Mouse (Mus musculus) erythroblast, embryonic 14.5 days (primary cell): ENCODE data around the gene Acacb.

Experiments used
- GATA1 ChIP-seq: IDR thresholded peaks from 2 replicates; pipeline ENCODE4 v1.6.1; 2012; ENCODE audit warnings: low read length, inconsistent platforms, mixed read lengths
- TAL1 ChIP-seq: IDR thresholded peaks from 3 replicates; pipeline ENCODE4 v1.6.1; 2012; ENCODE audit warnings: low read length, inconsistent platforms, mixed read lengths

DNA sequence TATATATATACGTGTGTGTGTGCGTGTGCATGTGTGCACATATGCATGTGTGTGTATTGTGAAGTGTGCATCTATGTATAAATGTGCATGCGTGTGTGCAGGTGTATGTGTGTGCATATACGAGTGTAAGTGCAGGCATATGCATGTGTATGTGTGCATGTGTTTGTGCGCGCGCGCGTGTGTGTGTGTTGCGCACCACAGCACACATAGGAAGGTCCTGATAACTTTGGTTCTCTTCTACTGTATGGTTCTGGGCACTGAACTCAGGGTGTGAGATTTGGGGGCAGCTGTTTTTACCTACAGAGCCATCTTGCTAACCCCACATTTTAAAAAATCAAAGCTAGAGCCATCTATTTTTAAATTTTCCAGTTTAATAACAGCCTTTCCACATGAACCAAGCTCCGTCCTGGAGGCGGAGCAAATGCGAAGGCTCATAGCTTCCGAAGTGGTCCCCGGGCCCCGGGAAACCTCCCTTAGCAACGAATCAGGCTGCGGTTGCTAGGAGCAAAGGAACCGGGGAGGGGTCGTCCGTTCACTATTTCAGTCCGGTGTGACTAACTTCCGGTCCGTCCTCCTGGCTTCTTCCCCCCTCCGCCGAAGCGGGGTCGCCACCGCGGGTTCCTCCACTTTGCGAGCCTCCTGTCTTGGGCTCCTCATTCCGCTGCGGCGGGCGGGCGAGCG, 46.5 kb upstream of the Acacb start:
- TF ChIP-seq GATA1 = no peak
- TF ChIP-seq TAL1 = no peak
